Mouse (Mus musculus) ES-E14 (cell line): ENCODE measurements around the gene Ifitm5. TPM values are rescaled to one million over a fixed set of nuclear protein-coding genes. Genes with fewer than 3 reads are reported as not detected.

ENCODE experiments used
- DNase-seq: peaks from one replicate; pipeline ENCODE4 v3.0.0-alpha.2; 2013; ENCODE audit warnings: low read depth, low spot score
- H3K27ac ChIP-seq: 2 replicates; pipeline ENCODE4 v1.5.1; 2012; ENCODE audit warnings: low read depth, mild to moderate bottlenecking, low read length, moderate library complexity, mixed read lengths; ENCODE audit not compliant: poor library complexity, insufficient read depth, severe bottlenecking
- H3K36me3 ChIP-seq: 2 replicates; pipeline ENCODE4 v1.6.1; 2012; ENCODE audit warnings: mild to moderate bottlenecking, low read length, moderate library complexity, mixed read lengths; ENCODE audit not compliant: control insufficient read depth, poor library complexity, insufficient read depth, severe bottlenecking
- H3K4me1 ChIP-seq, 2 experiments: fragments of 150-350 bp in 1 of 2; sonication (generic) in 1 of 2; 2 replicates each; pipeline ENCODE4 v1.6.1; 2012; ENCODE audit warnings: low read length in 2 of 2, mild to moderate bottlenecking in 1 of 2, mixed read lengths in 1 of 2; ENCODE audit not compliant: control insufficient read depth in 2 of 2, insufficient read depth in 2 of 2, poor library complexity in 1 of 2
- H3K4me3 ChIP-seq, 2 experiments: fragments of 150-350 bp in 1 of 2; sonication (generic) in 1 of 2; 2 replicates each; pipeline ENCODE4 v1.5.1; 2012; ENCODE audit warnings: low read length in 2 of 2, low read depth in 1 of 2, mild to moderate bottlenecking in 1 of 2, mixed read lengths in 1 of 2; ENCODE audit not compliant: insufficient read depth in 1 of 2, poor library complexity in 1 of 2, severe bottlenecking in 1 of 2
- H3K9ac ChIP-seq: 2 replicates; pipeline ENCODE4 v1.6.1; 2012; ENCODE audit warnings: low read depth, mild to moderate bottlenecking, low read length, mixed read lengths; ENCODE audit not compliant: poor library complexity, insufficient read depth, severe bottlenecking
- H3K9me3 ChIP-seq: fragments of 150-350 bp; sonication (generic); 2 replicates; pipeline ENCODE4 v1.6.1; 2012; ENCODE audit warnings: low read depth, mild to moderate bottlenecking, low read length; ENCODE audit not compliant: control insufficient read depth, insufficient read depth
- CHD2 ChIP-seq: IDR thresholded peaks from 2 replicates; pipeline ENCODE4 v1.6.1; 2014; ENCODE audit warnings: mild to moderate bottlenecking, low read depth, low read length, inconsistent platforms
- HCFC1 ChIP-seq: IDR thresholded peaks from 2 replicates; pipeline ENCODE4 v1.6.1; 2012; ENCODE audit warnings: low read length, inconsistent platforms, borderline replicate concordance; ENCODE audit not compliant: insufficient read depth
- MAFK ChIP-seq: IDR thresholded peaks from 2 replicates; pipeline ENCODE4 v1.6.1; 2014; ENCODE audit warnings: mild to moderate bottlenecking, low read depth, low read length, inconsistent platforms; ENCODE audit not compliant: insufficient read depth
- ZC3H11A ChIP-seq: IDR thresholded peaks from 2 replicates; pipeline ENCODE4 v1.6.1; 2012; ENCODE audit warnings: low read depth, mild to moderate bottlenecking, inconsistent platforms, low read length, borderline replicate concordance
- ZNF384 ChIP-seq: IDR thresholded peaks from 2 replicates; pipeline ENCODE4 v1.6.1; 2012; ENCODE audit warnings: low read depth, low read length, inconsistent platforms
- in situ Hi-C, 2 experiments: fragments of 600-800 bp; cut with MboI; formaldehyde crosslinking; loops; one replicate each; pipeline ENCODE4 v1.15.1; 2025; ENCODE audit warnings: low sequenced_read_pairs in 2 of 2, inconsistent platforms in 1 of 2; ENCODE audit not compliant: unreplicated experiment in 2 of 2
- total RNA-seq: library from RNA; depleted of rRNA; stranded (reverse); fragments of 300-350 nt; gene quantifications from 2 replicates; pipeline ENCODE4 v1.2.3, GENCODE M21; 2012

Gene Ifitm5
- total RNA-seq, 1 experiment = 7.7 TPM

DNA sequence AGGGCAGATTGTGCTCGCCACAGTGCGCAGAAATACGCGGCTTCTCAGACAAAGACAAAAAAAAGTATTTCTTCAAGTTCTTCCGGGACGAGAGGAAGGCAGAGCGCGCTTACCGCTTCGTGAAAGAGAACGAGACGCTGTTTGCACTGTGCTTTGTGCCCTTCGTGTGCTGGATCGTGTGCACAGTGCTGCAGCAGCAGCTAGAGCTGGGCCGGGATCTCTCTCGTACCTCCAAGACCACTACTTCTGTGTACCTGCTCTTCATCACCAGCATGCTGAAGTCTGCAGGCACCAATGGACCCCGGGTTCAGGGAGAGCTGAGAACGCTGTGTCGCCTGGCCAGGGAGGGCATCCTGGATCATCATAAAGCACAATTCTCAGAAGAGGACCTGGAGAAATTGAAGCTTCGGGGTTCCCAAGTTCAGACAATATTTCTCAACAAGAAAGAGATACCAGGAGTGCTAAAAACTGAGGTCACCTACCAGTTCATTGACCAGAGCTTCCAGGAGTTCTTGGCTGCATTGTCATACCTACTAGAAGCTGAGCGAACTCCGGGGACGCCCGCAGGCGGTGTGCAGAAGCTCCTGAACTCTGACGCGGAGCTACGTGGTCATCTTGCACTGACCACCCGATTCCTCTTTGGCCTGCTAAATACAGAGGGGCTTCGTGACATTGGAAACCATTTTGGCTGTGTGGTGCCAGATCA is 26.9 kb downstream of the Ifitm5 start:
- in situ Hi-C loops = no loop called here
- DNase-seq = no peak
- H3K4me3 ChIP-seq = peak overlapping the region; percentile 50 to 71
- H3K9me3 ChIP-seq = no peaks in the 10 kb centered on the region
- TF ChIP-seq HCFC1 = no peak
- no peak for TF ChIP-seq MAFK
- no peak for TF ChIP-seq CHD2
- no peak for TF ChIP-seq ZNF384
- no peak for TF ChIP-seq ZC3H11A
- no peak overlapping the region for H3K9ac ChIP-seq
- H3K27ac ChIP-seq = no peak overlapping the region
- no peaks in the 10 kb centered on the region for H3K4me1 ChIP-seq
- H3K36me3 ChIP-seq = no peaks in the 10 kb centered on the region

GRCm38 (mm10) chr7:140922398-140923069 is 27.6 kb downstream of the Ifitm5 start:
- Histone ChIP-seq H3K4me3 (peak overlapping the region; percentile 50 to 71), H3K27ac (no peak overlapping the region), H3K4me1 (no peaks in the 10 kb centered on the region), H3K9ac (no peak overlapping the region), H3K9me3 (no peaks in the 10 kb centered on the region), H3K36me3 (no peaks in the 10 kb centered on the region)
- DNase-seq = no peak
- in situ Hi-C loops = no loop called here
- TF ChIP-seq CHD2 (no peak), ZC3H11A (no peak), ZNF384 (no peak), HCFC1 (no peak), MAFK (no peak)

DNA sequence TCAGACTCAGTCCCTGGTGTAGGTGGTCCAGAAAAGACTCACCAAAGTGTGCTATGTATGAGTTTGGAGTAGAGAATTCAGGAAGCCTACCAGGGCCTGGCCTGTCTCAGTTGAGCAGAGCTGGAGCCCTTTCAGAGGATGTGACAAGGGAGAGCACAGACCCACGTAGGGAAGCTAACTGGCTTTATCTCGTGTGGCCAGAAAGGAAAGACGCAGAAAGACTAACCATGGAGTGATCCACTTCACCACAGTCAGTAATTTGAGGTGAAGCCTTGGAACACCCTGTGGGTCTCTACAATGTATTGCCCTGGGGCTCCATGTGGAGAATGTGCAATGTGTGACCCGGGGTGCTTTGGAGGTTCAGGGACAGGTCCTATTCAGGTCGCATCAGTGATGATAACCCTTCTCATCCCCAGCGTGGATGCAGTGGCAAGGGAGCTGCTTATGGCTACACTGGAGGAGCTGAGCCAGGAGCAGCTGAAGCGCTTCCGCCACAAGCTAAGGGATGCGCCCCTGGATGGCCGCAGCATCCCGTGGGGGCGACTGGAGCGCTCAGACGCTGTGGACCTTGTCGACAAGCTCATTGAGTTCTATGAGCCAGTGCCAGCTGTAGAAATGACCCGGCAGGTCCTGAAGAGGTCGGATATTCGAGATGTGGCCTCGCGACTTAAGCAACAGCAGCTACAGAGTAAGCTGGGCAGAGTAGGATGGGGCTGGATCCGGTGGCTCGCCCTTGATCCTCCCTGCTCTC is 28.7 kb downstream of the Ifitm5 start:
- no peak for DNase-seq
- no peaks in the 10 kb centered on the region for H3K4me1 ChIP-seq

GRCm38 (mm10) chr7:140920418-140921029 is 29.6 kb downstream of the Ifitm5 start, which contains the start of gene Nlrp6:
Nlrp6 (plus strand) TSS chr7:140920902.
- H3K36me3 ChIP-seq = no peaks in the 10 kb centered on the region

More for the DNA sequence above, 28.7 kb downstream of the Ifitm5 start:
- in situ Hi-C loops = no loop called here
- Histone ChIP-seq H3K9ac (no peak overlapping the region), H3K4me3 (peak overlapping the region; percentile 13 to 32; a peak in 2 of 4 replicates), H3K9me3 (no peaks in the 10 kb centered on the region), H3K36me3 (no peaks in the 10 kb centered on the region), H3K27ac (no peak overlapping the region)
- TF ChIP-seq MAFK (no peak), ZNF384 (no peak), HCFC1 (no peak), CHD2 (no peak), ZC3H11A (no peak)

More at GRCm38 (mm10) chr7:140920418-140921029, 29.6 kb downstream of the Ifitm5 start, which contains the start of gene Nlrp6:
- H3K9me3 ChIP-seq = no peaks in the 10 kb centered on the region
- H3K4me3 ChIP-seq = peak within 1 kb of the TSS; percentile 13 to 32; a peak in 2 of 4 replicates
- H3K9ac ChIP-seq = no peak within 1 kb of the TSS
- TF ChIP-seq ZC3H11A = no peak
- no peak for TF ChIP-seq ZNF384
- TF ChIP-seq HCFC1 = no peak
- TF ChIP-seq CHD2 = no peak
- TF ChIP-seq MAFK = no peak
- no peak for DNase-seq
- H3K4me1 ChIP-seq = no peaks in the 10 kb centered on the region
- in situ Hi-C loops = no loop called here
- no peak within 1 kb of the TSS for H3K27ac ChIP-seq
